Mouse (Mus musculus): ENCODE data around the gene Stx19. TPM values are rescaled to one million over a fixed set of nuclear protein-coding genes. Genes with fewer than 3 reads are reported as not detected.

Stx19 gene
- polyA plus RNA-seq, 1 experiment, result not detected

DNA sequence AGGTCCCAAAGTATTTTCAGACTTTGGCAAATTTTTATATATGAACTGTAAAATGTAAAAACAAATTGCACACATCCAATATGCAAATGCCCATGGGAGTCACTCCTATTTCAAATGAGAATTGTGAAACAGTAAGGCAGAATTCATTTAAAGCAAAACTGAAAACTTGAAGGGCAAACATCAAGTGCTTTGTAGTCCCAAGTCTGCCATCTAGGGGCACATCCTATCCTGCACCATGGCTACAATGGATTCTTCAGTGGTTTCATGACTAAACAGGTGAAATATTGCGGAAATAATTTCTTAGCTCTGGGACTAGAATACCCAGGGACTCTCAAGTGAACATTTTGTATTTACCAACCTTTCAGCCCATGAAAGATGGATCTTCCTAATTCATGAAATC, 43.5 kb downstream of the Stx19 start:
- no peak overlapping the region for H3K4me3 ChIP-seq (ENCODE audit: insufficient read depth, low read length)
- peaks cover 1% of the 10 kb centered on the region; the same call in 1 of the 2 replicates for H3K4me1 ChIP-seq (ENCODE audit: control insufficient read depth, insufficient read depth, low read length)
- H3K27ac ChIP-seq (ENCODE audit: insufficient read depth, low read length), result no peak overlapping the region
- TF ChIP-seq POLR2A (IDR thresholded peaks at IDR 0.05; ENCODE audit: extremely low read depth, insufficient read depth, low read length) (no peak), CTCF (IDR thresholded peaks at IDR 0.05; ENCODE audit: extremely low read depth, insufficient read depth, low read length) (peak; percentile 38; the same call in 1 of the 2 replicates)

DNA sequence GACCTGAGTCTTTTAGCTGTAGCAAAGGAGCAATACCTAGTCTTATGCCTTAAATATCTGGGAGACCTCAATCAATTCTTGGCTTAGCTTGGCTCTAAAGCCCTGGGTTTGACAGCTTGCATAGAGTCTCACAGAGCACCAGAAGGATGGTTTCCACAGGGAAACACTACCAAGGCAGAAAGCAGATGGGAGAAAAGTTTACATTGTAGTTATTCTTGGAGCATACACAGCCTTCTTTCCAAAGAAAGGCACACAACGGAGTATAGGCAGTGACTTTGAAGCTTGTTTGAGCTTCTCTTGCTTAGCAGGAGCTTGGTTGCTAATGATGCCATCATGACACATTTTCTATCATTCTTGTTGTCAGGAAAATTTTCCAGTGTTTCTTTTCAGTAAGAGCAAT, 45.7 kb downstream of the Stx19 start:
- TF ChIP-seq CTCF (IDR thresholded peaks at IDR 0.05; ENCODE audit: extremely low read depth, insufficient read depth, low read length), result no peak
- TF ChIP-seq POLR2A (IDR thresholded peaks at IDR 0.05; ENCODE audit: extremely low read depth, insufficient read depth, low read length), result no peak
- H3K4me3 ChIP-seq (ENCODE audit: insufficient read depth, low read length), result no peak overlapping the region
- no peaks in the 10 kb centered on the region for H3K4me1 ChIP-seq (ENCODE audit: control insufficient read depth, insufficient read depth, low read length)
- H3K27ac ChIP-seq (ENCODE audit: insufficient read depth, low read length), result no peak overlapping the region

DNA sequence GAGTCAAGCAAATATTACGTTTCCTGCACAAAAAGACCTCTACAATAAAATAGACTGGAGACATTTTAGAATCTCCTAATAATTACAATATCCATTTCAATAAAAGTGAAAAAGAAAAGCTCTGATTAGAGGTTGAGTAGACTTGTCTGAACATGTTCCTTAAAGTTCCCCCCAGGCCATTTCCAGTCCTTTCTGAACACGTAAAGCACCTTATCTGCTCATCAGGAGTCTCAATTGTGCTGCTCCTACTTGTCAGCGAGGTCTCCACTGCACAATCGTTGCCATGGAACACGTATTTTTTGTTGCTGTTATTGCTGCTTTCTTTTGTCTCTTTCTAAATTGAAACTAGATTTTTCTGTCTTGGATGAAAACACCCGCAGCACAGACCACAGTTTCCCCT, 47.0 kb downstream of the Stx19 start:
- Histone ChIP-seq H3K27ac (ENCODE audit: insufficient read depth, low read length) (no peak overlapping the region), H3K4me1 (ENCODE audit: control insufficient read depth, insufficient read depth, low read length) (no peaks in the 10 kb centered on the region), H3K4me3 (ENCODE audit: insufficient read depth, low read length) (no peak overlapping the region)
- TF ChIP-seq POLR2A (IDR thresholded peaks at IDR 0.05; ENCODE audit: extremely low read depth, insufficient read depth, low read length), result no peak
- TF ChIP-seq CTCF (IDR thresholded peaks at IDR 0.05; ENCODE audit: extremely low read depth, insufficient read depth, low read length), result no peak

DNA sequence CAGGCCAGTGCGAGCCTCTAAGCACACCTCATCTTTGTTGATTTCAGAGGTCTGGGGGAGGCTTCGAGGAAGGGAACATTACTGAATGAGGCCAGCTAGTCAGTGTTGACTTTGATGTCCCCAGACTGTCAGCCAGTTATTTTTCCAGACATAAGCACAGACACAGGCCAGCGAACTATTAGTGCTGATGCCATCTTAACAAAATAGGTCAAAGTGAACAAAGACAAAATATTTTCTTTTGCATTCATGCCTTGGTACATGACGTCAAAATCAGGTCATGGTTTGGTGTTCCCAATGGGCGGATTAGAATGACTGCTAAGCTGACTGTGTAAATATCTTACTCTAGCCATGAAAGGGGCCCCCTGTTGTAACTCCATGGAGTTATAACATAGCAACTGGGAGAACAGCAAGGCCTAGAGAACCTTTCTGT, 58.2 kb downstream of the Stx19 start:
- H3K4me3 ChIP-seq (ENCODE audit: insufficient read depth, low read length), result no peak overlapping the region
- H3K27ac ChIP-seq (ENCODE audit: insufficient read depth, low read length), result no peak overlapping the region
- H3K4me1 ChIP-seq (ENCODE audit: control insufficient read depth, insufficient read depth, low read length), result no peaks in the 10 kb centered on the region
- TF ChIP-seq CTCF (IDR thresholded peaks at IDR 0.05; ENCODE audit: extremely low read depth, insufficient read depth, low read length) (no peak), POLR2A (IDR thresholded peaks at IDR 0.05; ENCODE audit: extremely low read depth, insufficient read depth, low read length) (no peak)

DNA sequence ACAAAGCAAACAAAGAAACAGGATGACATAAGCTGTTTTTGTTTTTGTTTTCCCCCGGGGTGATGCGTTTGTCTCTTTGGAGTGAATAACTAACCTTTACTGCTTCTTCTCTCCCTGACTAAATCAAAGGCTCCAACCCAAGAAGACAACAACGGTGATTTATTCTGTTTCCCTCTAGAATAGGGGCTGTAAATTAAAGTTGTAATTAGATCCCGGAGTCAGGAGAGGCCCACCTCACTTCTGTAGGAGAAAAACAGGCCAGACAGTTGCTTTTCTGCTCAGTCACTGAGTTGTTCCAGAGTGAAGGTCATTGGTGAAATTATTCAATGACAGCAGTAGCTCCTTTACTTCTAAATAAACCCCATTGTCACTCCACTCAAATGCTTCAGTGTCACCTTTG, 58.7 kb downstream of the Stx19 start:
- TF ChIP-seq POLR2A (IDR thresholded peaks at IDR 0.05; ENCODE audit: extremely low read depth, insufficient read depth, low read length) (no peak), CTCF (IDR thresholded peaks at IDR 0.05; ENCODE audit: extremely low read depth, insufficient read depth, low read length) (no peak)
- Histone ChIP-seq H3K4me1 (ENCODE audit: control insufficient read depth, insufficient read depth, low read length) (no peaks in the 10 kb centered on the region), H3K27ac (ENCODE audit: insufficient read depth, low read length) (no peak overlapping the region), H3K4me3 (ENCODE audit: insufficient read depth, low read length) (no peak overlapping the region)

Other genes with a start within 250 kb of the Stx19 start
- 9.2 and 10.1 TPM in 2 replicates for gene Nsun3, start 27.9 kb upstream of the Stx19 start, polyA plus RNA-seq (2012; rRNA removed)
- 11.4 and 13.4 TPM in 2 replicates for gene Arl13b, start 32.4 kb downstream of the Stx19 start, polyA plus RNA-seq (2012; rRNA removed)
- gene Pros1, start 39.6 kb downstream of the Stx19 start, polyA plus RNA-seq (2012; rRNA removed), result 9.4 and 9.6 TPM in 2 replicates